Mouse (Mus musculus) limb, embryonic 14.5 days (tissue): Measurements from ENCODE around the gene Art3. TPM values are rescaled to one million over a fixed set of nuclear protein-coding genes. Genes with fewer than 3 reads are reported as not detected.

Source experiments
- ATAC-seq: fragments of 200-750 bp; cut with Nextera tagmentation; 2 replicates; pipeline ENCODE4 v1.8.0; 2017; ENCODE audit warnings: low read depth, moderate number of reproducible peaks, moderate TSS enrichment; ENCODE audit not compliant: low FRiP score
- DNase-seq: peaks from one replicate; pipeline ENCODE4 v3.0.0-alpha.2; 2015; ENCODE audit warnings: low spot score
- H3K27ac ChIP-seq: fragments of 300-500 bp; sonication (generic); replicated peaks from 2 replicates; pipeline ENCODE4 v1.5.1; 2014; ENCODE audit warnings: low read depth, mild to moderate bottlenecking, low read length, moderate library complexity, mixed read lengths
- H3K27me3 ChIP-seq: fragments of 300-500 bp; sonication (generic); 2 replicates; pipeline ENCODE4 v1.6.1; 2014; ENCODE audit warnings: low read length, mixed read lengths; ENCODE audit not compliant: control insufficient read depth, insufficient read depth
- H3K36me3 ChIP-seq: fragments of 300-500 bp; sonication (generic); 2 replicates; pipeline ENCODE4 v1.6.1; 2014; ENCODE audit warnings: mild to moderate bottlenecking, low read length, moderate library complexity, mixed read lengths; ENCODE audit not compliant: control insufficient read depth, insufficient read depth
- H3K4me1 ChIP-seq: fragments of 300-500 bp; sonication (generic); 2 replicates; pipeline ENCODE4 v1.6.1; 2014; ENCODE audit warnings: antibody characterized with exemption, low read length, mixed read lengths; ENCODE audit not compliant: control insufficient read depth, insufficient read depth
- H3K4me2 ChIP-seq: fragments of 300-500 bp; sonication (generic); replicated peaks from 2 replicates; pipeline ENCODE4 v1.6.1; 2014; ENCODE audit warnings: low read depth, mild to moderate bottlenecking, low read length, moderate library complexity; ENCODE audit not compliant: severe bottlenecking
- H3K4me3 ChIP-seq: fragments of 300-500 bp; sonication (generic); replicated peaks from 2 replicates; pipeline ENCODE4 v1.5.1; 2014; ENCODE audit warnings: low read length
- H3K9ac ChIP-seq: fragments of 300-500 bp; sonication (generic); 2 replicates; pipeline ENCODE4 v1.6.1; 2014; ENCODE audit warnings: mild to moderate bottlenecking, low read depth, low read length, moderate library complexity; ENCODE audit not compliant: severe bottlenecking
- H3K9me3 ChIP-seq: fragments of 300-500 bp; sonication (generic); 2 replicates; pipeline ENCODE4 v1.6.1; 2016; ENCODE audit warnings: low read length; ENCODE audit not compliant: control insufficient read depth
- POLR2A ChIP-seq: fragments of 200-500 bp; IDR thresholded peaks from 2 replicates; pipeline ENCODE4 v1.8.0; 2012; ENCODE audit warnings: inconsistent platforms, mild to moderate bottlenecking, moderate library complexity, borderline replicate concordance; ENCODE audit not compliant: insufficient read depth, insufficient read length; ENCODE audit errors: extremely low read depth
- WGBS: fragments of 180-500 bp; shearing (Covaris S2); extraction: QIAGEN DNeasy Blood & Tissue Kit; methylation state at CpG from one replicate; pipeline ENCODE4 v1.1.7; 2014; 5-methylcytosine and 5-hydroxymethylcytosine counted together
- polyA plus RNA-seq, 2 experiments: library from polyadenylated mRNA; depleted of rRNA in 1 of 2; stranded (reverse) in 1 of 2; unstranded in 1 of 2; fragments of >200 nt; fragmentation: Nextera tagmentation in 1 of 2; extraction: Ambion mirVana in 1 of 2; gene quantifications; 2 replicates each; pipeline versions ENCODE4 v1.2.1 to v1.2.3; 2012 to 2014

Gene Art3
- polyA plus RNA-seq, 2 experiments, result 7.7 to 9.6 TPM

- Histone ChIP-seq H3K9ac (no peak overlapping the region), H3K9me3 (no peaks in the 10 kb centered on the region), H3K27me3 (no peaks in the 10 kb centered on the region), H3K36me3 (peaks cover 31% of the 10 kb centered on the region), H3K4me2 (no peak overlapping the region), H3K4me3 (no peak overlapping the region), H3K4me1 (no peaks in the 10 kb centered on the region), H3K27ac (no peak overlapping the region)
- DNase-seq (no peak), ATAC-seq (no peak)
- 91% methylated on average over 7 of the region's 7 CpGs for WGBS
- TF ChIP-seq POLR2A, result no peak
These were observed 111.3 kb downstream of the Art3 start for GRCm38 (mm10) chr5:92442914-92443313.

DNA sequence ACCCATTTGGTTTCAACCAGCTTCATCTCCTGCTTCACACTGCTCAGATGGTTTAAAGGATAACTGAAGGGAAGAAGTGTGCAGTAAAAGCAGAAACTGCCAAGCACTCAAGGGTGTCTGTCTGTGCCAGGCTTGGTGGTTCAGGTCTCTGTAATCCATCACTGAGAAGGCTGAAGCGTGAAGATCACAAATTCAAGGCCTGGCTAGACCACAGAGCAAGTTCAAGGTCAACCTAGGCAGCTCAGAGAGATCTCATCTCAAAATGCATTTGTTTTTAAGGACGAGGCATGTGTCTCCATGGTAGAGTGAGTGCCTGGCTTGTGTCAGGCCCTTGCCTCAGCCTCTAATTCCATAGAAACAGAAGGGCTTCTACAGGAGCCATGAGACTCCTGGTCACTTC, 113.4 kb downstream of the Art3 start:
- no peak for TF ChIP-seq POLR2A
- H3K4me2 ChIP-seq, result no peak overlapping the region
- DNase-seq, result no peak
- H3K4me3 ChIP-seq, result no peak overlapping the region
- no peak overlapping the region for H3K9ac ChIP-seq
- ATAC-seq, result no peak
- WGBS, result 91% methylated on average over 2 of the region's 2 CpGs
- no peak overlapping the region for H3K27ac ChIP-seq
- no peaks in the 10 kb centered on the region for H3K9me3 ChIP-seq
- no peaks in the 10 kb centered on the region for H3K27me3 ChIP-seq
- peaks cover 50% of the 10 kb centered on the region for H3K36me3 ChIP-seq
- H3K4me1 ChIP-seq, result no peaks in the 10 kb centered on the region

GRCm38 (mm10) chr5:92446736-92447135, 115.1 kb downstream of the Art3 start:
- H3K36me3 ChIP-seq, result peaks cover 63% of the 10 kb centered on the region
- no peak for DNase-seq
- 93% methylated on average over 5 of the region's 5 CpGs for WGBS
- H3K4me1 ChIP-seq, result no peaks in the 10 kb centered on the region
- ATAC-seq, result no peak
- no peak overlapping the region for H3K9ac ChIP-seq
- H3K4me2 ChIP-seq, result no peak overlapping the region
- H3K4me3 ChIP-seq, result no peak overlapping the region
- no peak for TF ChIP-seq POLR2A
- H3K27me3 ChIP-seq, result no peaks in the 10 kb centered on the region
- H3K27ac ChIP-seq, result no peak overlapping the region
- H3K9me3 ChIP-seq, result no peaks in the 10 kb centered on the region

DNA sequence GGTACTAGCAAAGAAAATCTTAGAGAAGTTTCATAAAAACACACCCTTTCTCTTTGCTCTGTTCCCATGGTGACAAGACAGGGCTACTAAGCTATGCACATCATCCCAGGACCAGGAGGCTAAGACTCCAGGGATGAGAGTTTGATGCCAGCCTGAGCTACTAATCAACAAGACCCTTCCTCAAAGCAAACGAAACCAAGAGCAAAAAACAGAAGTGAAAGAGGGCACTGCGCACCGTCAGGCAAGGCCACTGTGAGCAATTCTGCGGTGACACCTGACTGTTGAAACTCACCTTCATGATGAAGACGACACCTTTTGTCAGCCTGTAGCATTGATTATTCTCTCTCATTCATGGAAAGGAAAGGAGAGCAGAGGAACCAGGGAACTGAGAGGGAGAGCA, 121.2 kb downstream of the Art3 start:
- ATAC-seq (no peak), DNase-seq (no peak)
- H3K9me3 ChIP-seq, result no peaks in the 10 kb centered on the region
- no peaks in the 10 kb centered on the region for H3K27me3 ChIP-seq
- peaks cover 62% of the 10 kb centered on the region for H3K36me3 ChIP-seq
- H3K4me1 ChIP-seq, result no peaks in the 10 kb centered on the region
- 92% methylated on average over 5 of the region's 5 CpGs for WGBS
- no peak overlapping the region for H3K27ac ChIP-seq
- H3K9ac ChIP-seq, result no peak overlapping the region
- no peak overlapping the region for H3K4me3 ChIP-seq
- no peak overlapping the region for H3K4me2 ChIP-seq
- no peak for TF ChIP-seq POLR2A

- Histone ChIP-seq H3K4me2 (no peak overlapping the region), H3K9ac (no peak overlapping the region), H3K36me3 (peaks cover 36% of the 10 kb centered on the region), H3K27ac (no peak overlapping the region), H3K27me3 (no peaks in the 10 kb centered on the region), H3K4me3 (no peak overlapping the region), H3K4me1 (no peaks in the 10 kb centered on the region), H3K9me3 (no peaks in the 10 kb centered on the region)
- no peak for TF ChIP-seq POLR2A
- no peak for ATAC-seq
- WGBS, result 84% methylated on average over 2 of the region's 2 CpGs
- no peak for DNase-seq
These were observed 125.8 kb downstream of the Art3 start for GRCm38 (mm10) chr5:92457410-92457809.

GRCm38 (mm10) chr5:92458726-92459125, 127.1 kb downstream of the Art3 start:
- ATAC-seq, result no peak
- WGBS, result 40% methylated on average over 5 of the region's 5 CpGs

More at GRCm38 (mm10) chr5:92458726-92459125, 127.1 kb downstream of the Art3 start:
- Histone ChIP-seq H3K27me3 (no peaks in the 10 kb centered on the region), H3K4me2 (no peak overlapping the region), H3K27ac (no peak overlapping the region), H3K4me1 (no peaks in the 10 kb centered on the region), H3K9me3 (no peaks in the 10 kb centered on the region), H3K36me3 (peaks cover 24% of the 10 kb centered on the region), H3K4me3 (no peak overlapping the region), H3K9ac (no peak overlapping the region)
- no peak for DNase-seq
- TF ChIP-seq POLR2A, result no peak
